Mouse (Mus musculus): ENCODE measurements around the gene Pde4b. TPM values are rescaled to one million over a fixed set of nuclear protein-coding genes. Genes with fewer than 3 reads are reported as not detected.

The Pde4b gene
- polyA plus RNA-seq, 1 experiment: 6.7 TPM

GRCm38 (mm10) chr4:102605231-102605630, 517.9 kb downstream of the Pde4b start:
- Histone ChIP-seq H3K4me3 (no peak overlapping the region), H3K79me2 (ENCODE audit: control insufficient read depth, insufficient read depth) (no peaks in the 10 kb centered on the region), H3K4me2 (ENCODE audit: low read depth) (no peak overlapping the region), H3K36me3 (ENCODE audit: control insufficient read depth, insufficient read depth) (peaks cover 27% of the 10 kb centered on the region), H3K27me3 (ENCODE audit: control insufficient read depth, insufficient read depth, insufficient read length) (no peaks in the 10 kb centered on the region), H3ac (ENCODE audit: control insufficient read depth, insufficient read length) (no peak overlapping the region)
- TF ChIP-seq CEBPB (IDR thresholded peaks at IDR 0.05; ENCODE audit: insufficient read depth, poor library complexity, severe bottlenecking): no peak
- TF ChIP-seq USF1 (IDR thresholded peaks at IDR 0.05; ENCODE audit: low read depth): no peak
- TF ChIP-seq POLR2AphosphoS2 (IDR thresholded peaks at IDR 0.05; ENCODE audit: insufficient read length, low read depth): no peak
- TF ChIP-seq TCF3 (IDR thresholded peaks at IDR 0.05; ENCODE audit: insufficient read length, low read depth): no peak
- TF ChIP-seq REST (IDR thresholded peaks at IDR 0.05; ENCODE audit: insufficient read depth, insufficient read length): no peak

- Histone ChIP-seq H3K4me3 (no peak overlapping the region), H3K4me2 (ENCODE audit: low read depth) (no peak overlapping the region), H3K79me2 (ENCODE audit: control insufficient read depth, insufficient read depth) (no peaks in the 10 kb centered on the region), H3ac (ENCODE audit: control insufficient read depth, insufficient read length) (no peak overlapping the region), H3K27me3 (ENCODE audit: control insufficient read depth, insufficient read depth, insufficient read length) (no peaks in the 10 kb centered on the region), H3K36me3 (ENCODE audit: control insufficient read depth, insufficient read depth) (peaks cover 27% of the 10 kb centered on the region)
- TF ChIP-seq MYOD1 (IDR thresholded peaks at IDR 0.05; ENCODE audit: control insufficient read depth in 1 of 3, insufficient read length in 2 of 3, low read depth in 2 of 3): peak; percentile 11 to 68 (median 66)
- no peak for TF ChIP-seq TCF3 (IDR thresholded peaks at IDR 0.05; ENCODE audit: insufficient read length, low read depth)
- peak in 1 of 3 experiments; percentile 30 for TF ChIP-seq MYOG (IDR thresholded peaks at IDR 0.05; ENCODE audit: control insufficient read depth in 1 of 3, insufficient read depth in 1 of 3, insufficient read length in 2 of 3, low read depth in 2 of 3)
- peak; percentile 78; the same call in 1 of the 2 replicates for TF ChIP-seq CEBPB (IDR thresholded peaks at IDR 0.05; ENCODE audit: insufficient read depth, poor library complexity, severe bottlenecking)
These were observed 518.5 kb downstream of the Pde4b start for GRCm38 (mm10) chr4:102605722-102606341.

- Histone ChIP-seq H3K4me3 (no peak overlapping the region), H3K4me2 (ENCODE audit: low read depth) (no peak overlapping the region), H3ac (ENCODE audit: control insufficient read depth, insufficient read length) (no peak overlapping the region), H3K36me3 (ENCODE audit: control insufficient read depth, insufficient read depth) (peaks cover 20% of the 10 kb centered on the region), H3K27me3 (ENCODE audit: control insufficient read depth, insufficient read depth, insufficient read length) (no peaks in the 10 kb centered on the region), H3K79me2 (ENCODE audit: control insufficient read depth, insufficient read depth) (no peaks in the 10 kb centered on the region)
- TF ChIP-seq TCF3 (IDR thresholded peaks at IDR 0.05; ENCODE audit: insufficient read length, low read depth) (no peak), CEBPB (IDR thresholded peaks at IDR 0.05; ENCODE audit: insufficient read depth, poor library complexity, severe bottlenecking) (no peak), SRF (IDR thresholded peaks at IDR 0.05; ENCODE audit: control insufficient read depth, insufficient read length, low read depth) (no peak), REST (IDR thresholded peaks at IDR 0.05; ENCODE audit: insufficient read depth, insufficient read length) (no peak), POLR2AphosphoS2 (IDR thresholded peaks at IDR 0.05; ENCODE audit: insufficient read length, low read depth) (no peak), MYOG (IDR thresholded peaks at IDR 0.05; ENCODE audit: control insufficient read depth in 1 of 3, insufficient read depth in 1 of 3, insufficient read length in 2 of 3, low read depth in 2 of 3) (no peak), MYOD1 (IDR thresholded peaks at IDR 0.05; ENCODE audit: control insufficient read depth in 1 of 3, insufficient read length in 2 of 3, low read depth in 2 of 3) (no peak), TCF12 (IDR thresholded peaks at IDR 0.05; ENCODE audit: insufficient read depth, poor library complexity, severe bottlenecking) (no peak), E2F4 (IDR thresholded peaks at IDR 0.05; ENCODE audit: insufficient read depth) (no peak), USF1 (IDR thresholded peaks at IDR 0.05; ENCODE audit: low read depth) (no peak), POLR2A (IDR thresholded peaks at IDR 0.05; ENCODE audit: insufficient read length, low read depth) (no peak), MAX (IDR thresholded peaks at IDR 0.05; ENCODE audit: low read depth) (no peak)
These were observed 519.5 kb downstream of the Pde4b start for GRCm38 (mm10) chr4:102606825-102607224.

- no peaks in the 10 kb centered on the region for H3K79me2 ChIP-seq (ENCODE audit: control insufficient read depth, insufficient read depth)
- H3K36me3 ChIP-seq (ENCODE audit: control insufficient read depth, insufficient read depth): peaks cover 10% of the 10 kb centered on the region
- no peak overlapping the region for H3K4me3 ChIP-seq
- H3K27me3 ChIP-seq (ENCODE audit: control insufficient read depth, insufficient read depth, insufficient read length): no peaks in the 10 kb centered on the region
- TF ChIP-seq USF1 (IDR thresholded peaks at IDR 0.05; ENCODE audit: low read depth) (no peak), E2F4 (IDR thresholded peaks at IDR 0.05; ENCODE audit: insufficient read depth) (no peak), MYOG (IDR thresholded peaks at IDR 0.05; ENCODE audit: control insufficient read depth in 1 of 3, insufficient read depth in 1 of 3, insufficient read length in 2 of 3, low read depth in 2 of 3) (no peak), MYOD1 (IDR thresholded peaks at IDR 0.05; ENCODE audit: control insufficient read depth in 1 of 3, insufficient read length in 2 of 3, low read depth in 2 of 3) (no peak), REST (IDR thresholded peaks at IDR 0.05; ENCODE audit: insufficient read depth, insufficient read length) (no peak), SRF (IDR thresholded peaks at IDR 0.05; ENCODE audit: control insufficient read depth, insufficient read length, low read depth) (no peak), MAX (IDR thresholded peaks at IDR 0.05; ENCODE audit: low read depth) (no peak), TCF3 (IDR thresholded peaks at IDR 0.05; ENCODE audit: insufficient read length, low read depth) (no peak), POLR2A (IDR thresholded peaks at IDR 0.05; ENCODE audit: insufficient read length, low read depth) (no peak), CEBPB (IDR thresholded peaks at IDR 0.05; ENCODE audit: insufficient read depth, poor library complexity, severe bottlenecking) (no peak), POLR2AphosphoS2 (IDR thresholded peaks at IDR 0.05; ENCODE audit: insufficient read length, low read depth) (no peak), TCF12 (IDR thresholded peaks at IDR 0.05; ENCODE audit: insufficient read depth, poor library complexity, severe bottlenecking) (no peak)
- peak overlapping the region; percentile 25 for H3K4me2 ChIP-seq (ENCODE audit: low read depth)
- H3ac ChIP-seq (ENCODE audit: control insufficient read depth, insufficient read length): no peak overlapping the region
These were observed 520.5 kb downstream of the Pde4b start for GRCm38 (mm10) chr4:102607744-102608416.

- Histone ChIP-seq H3K36me3 (ENCODE audit: control insufficient read depth, insufficient read depth) (no peaks in the 10 kb centered on the region), H3K4me3 (no peak overlapping the region), H3ac (ENCODE audit: control insufficient read depth, insufficient read length) (no peak overlapping the region), H3K79me2 (ENCODE audit: control insufficient read depth, insufficient read depth) (no peaks in the 10 kb centered on the region), H3K27me3 (ENCODE audit: control insufficient read depth, insufficient read depth, insufficient read length) (no peaks in the 10 kb centered on the region), H3K4me2 (ENCODE audit: low read depth) (no peak overlapping the region)
- TF ChIP-seq E2F4 (IDR thresholded peaks at IDR 0.05; ENCODE audit: insufficient read depth) (no peak), POLR2A (IDR thresholded peaks at IDR 0.05; ENCODE audit: insufficient read length, low read depth) (no peak), MYOG (IDR thresholded peaks at IDR 0.05; ENCODE audit: control insufficient read depth in 1 of 3, insufficient read depth in 1 of 3, insufficient read length in 2 of 3, low read depth in 2 of 3) (no peak), POLR2AphosphoS2 (IDR thresholded peaks at IDR 0.05; ENCODE audit: insufficient read length, low read depth) (no peak), MYOD1 (IDR thresholded peaks at IDR 0.05; ENCODE audit: control insufficient read depth in 1 of 3, insufficient read length in 2 of 3, low read depth in 2 of 3) (no peak), CEBPB (IDR thresholded peaks at IDR 0.05; ENCODE audit: insufficient read depth, poor library complexity, severe bottlenecking) (no peak), SRF (IDR thresholded peaks at IDR 0.05; ENCODE audit: control insufficient read depth, insufficient read length, low read depth) (no peak), TCF3 (IDR thresholded peaks at IDR 0.05; ENCODE audit: insufficient read length, low read depth) (no peak), REST (IDR thresholded peaks at IDR 0.05; ENCODE audit: insufficient read depth, insufficient read length) (no peak), MAX (IDR thresholded peaks at IDR 0.05; ENCODE audit: low read depth) (no peak), USF1 (IDR thresholded peaks at IDR 0.05; ENCODE audit: low read depth) (no peak), TCF12 (IDR thresholded peaks at IDR 0.05; ENCODE audit: insufficient read depth, poor library complexity, severe bottlenecking) (no peak)
These were observed 525.3 kb downstream of the Pde4b start for GRCm38 (mm10) chr4:102612596-102612995.

Data from myocyte (in vitro differentiated cells).